24 mouse cellular contexts compared by ENCODE assay signal in the genomic region with DNA sequence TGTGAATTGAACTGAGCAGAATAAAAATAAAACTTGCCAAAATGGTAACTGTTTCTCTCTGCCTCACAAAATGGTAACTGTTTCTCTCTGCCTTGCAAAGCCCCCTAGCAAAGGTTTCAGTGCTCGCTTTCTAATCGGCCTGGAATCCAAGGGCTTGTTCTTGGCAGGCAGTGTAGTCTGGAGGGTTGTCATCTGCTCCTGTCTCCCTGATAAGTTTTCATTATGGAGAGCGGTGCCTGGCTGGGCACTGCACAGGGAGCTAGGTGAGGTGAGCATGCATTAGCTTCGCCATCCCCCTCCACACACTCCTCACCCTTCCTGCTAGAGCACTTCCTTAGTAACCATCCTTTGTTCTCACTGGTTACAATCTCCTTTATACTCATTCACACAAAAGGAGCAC. TPM values are rescaled to one million over a fixed set of nuclear protein-coding genes. Genes with fewer than 3 reads are reported as not detected.
DNase-seq lines count a peak whose midpoint lies in the region; ATAC-seq and TF ChIP-seq lines count a peak whose summit lies in the region.
"Had no signal": no experiment of that assay in that cellular context is flagged by ENCODE, and none has a peak within 500 bp of the region (broad histone marks: within the 10 kb centered on the region; RNA-seq: fewer than 3 reads in every experiment).

No protein-coding gene starts in this region.

- no peak for TF ChIP-seq CTCF in lung, postnatal 0 days (IDR thresholded peaks at IDR 0.05)

- H3K4me2 ChIP-seq in forebrain, embryonic 15.5 days (replicated peaks): no peak overlapping the region
- H3K4me2 ChIP-seq in forebrain, embryonic 11.5 days (ENCODE audit: low read depth, low read length, severe bottlenecking): no peak overlapping the region
- no peak overlapping the region for H3K4me2 ChIP-seq in hindbrain, embryonic 14.5 days (replicated peaks)
- no peak overlapping the region for H3K4me2 ChIP-seq in hindbrain, embryonic 12.5 days (replicated peaks)
- H3K4me2 ChIP-seq in lung, postnatal 0 days (replicated peaks; ENCODE audit: low read depth, low read length): no peak overlapping the region

- no peak overlapping the region for H3K4me3 ChIP-seq in forebrain, embryonic 15.5 days
- no peak overlapping the region for H3K4me3 ChIP-seq in forebrain, embryonic 11.5 days (ENCODE audit: low read depth, low read length)
- H3K4me3 ChIP-seq in hindbrain, embryonic 14.5 days (replicated peaks; ENCODE audit: low read length): no peak overlapping the region
- no peak overlapping the region for H3K4me3 ChIP-seq in hindbrain, embryonic 12.5 days
- no peak overlapping the region for H3K4me3 ChIP-seq in lung, postnatal 0 days (ENCODE audit: low read depth, low read length)
- H3K4me3 ChIP-seq: embryonic facial prominence, embryonic 10.5 days; heart, adult 2 months; hindbrain, embryonic 10.5 days; limb, embryonic 10.5 days had no signal

- no peak overlapping the region; the same call in 1 of the 2 replicates for H3K9ac ChIP-seq in forebrain, embryonic 15.5 days (replicated peaks)
- H3K9ac ChIP-seq in forebrain, embryonic 11.5 days (ENCODE audit: low read length): no peak overlapping the region
- H3K9ac ChIP-seq in hindbrain, embryonic 14.5 days: no peak overlapping the region
- no peak overlapping the region for H3K9ac ChIP-seq in hindbrain, embryonic 12.5 days
- H3K9ac ChIP-seq in lung, postnatal 0 days (replicated peaks; ENCODE audit: low read depth): no peak overlapping the region
- H3K9ac ChIP-seq: liver, postnatal 0 days had no signal

- peak; percentile 72; the same call in 1 of the 2 replicates for ATAC-seq in forebrain, embryonic 15.5 days (replicated peaks)
- no peak for ATAC-seq in forebrain, embryonic 11.5 days (replicated peaks; ENCODE audit: low FRiP score)
- ATAC-seq in hindbrain, embryonic 14.5 days (ENCODE audit: low FRiP score): peak; percentile 45; the same call in 1 of the 2 replicates
- no peak for ATAC-seq in hindbrain, embryonic 12.5 days (ENCODE audit: low FRiP score)
- ATAC-seq in lung, postnatal 0 days: peak; percentile 39; the same call in 1 of the 2 replicates
- ATAC-seq: intestine, embryonic 16.5 days; liver, postnatal 0 days; midbrain, embryonic 16.5 days had no signal

- DNase-seq in forebrain, embryonic 11.5 days (ENCODE audit: low spot score): no peak
- no peak for DNase-seq in hindbrain, embryonic 14.5 days (ENCODE audit: low spot score)
- DNase-seq in lung, postnatal 0 days (ENCODE audit: low spot score): no peak
- no peak for DNase-seq in lung, postnatal 14 days
- DNase-seq in gastrocnemius, adult 8-10 months (ENCODE audit: low spot score in 2 of 2): no peak
- DNase-seq: adrenal gland, postnatal 25 days; B cell, adult 2 months; cerebellum, adult 11-12 months; gastrocnemius, postnatal 10 days; heart, adult 2 months; kidney, postnatal 36 days; liver, postnatal 0 days; right cerebral cortex, postnatal 14 days; thymus, adult 2 months had no signal

- no peaks in the 10 kb centered on the region for H3K9me3 ChIP-seq in forebrain, embryonic 15.5 days
- no peaks in the 10 kb centered on the region for H3K9me3 ChIP-seq in forebrain, embryonic 11.5 days (ENCODE audit: control insufficient read depth, low read length)
- no peaks in the 10 kb centered on the region for H3K9me3 ChIP-seq in hindbrain, embryonic 14.5 days (ENCODE audit: control insufficient read depth, low read length)
- H3K9me3 ChIP-seq in hindbrain, embryonic 12.5 days (replicated peaks): no peaks in the 10 kb centered on the region
- no peaks in the 10 kb centered on the region for H3K9me3 ChIP-seq in lung, postnatal 0 days (ENCODE audit: low read length)
- H3K9me3 ChIP-seq: embryonic facial prominence, embryonic 10.5 days; hindbrain, embryonic 10.5 days; limb, embryonic 10.5 days had no signal

- TF ChIP-seq EP300 in lung, postnatal 0 days (IDR thresholded peaks at IDR 0.05): no peak

- H3K27ac ChIP-seq in forebrain, embryonic 15.5 days (replicated peaks): no peak overlapping the region
- no peak overlapping the region for H3K27ac ChIP-seq in forebrain, embryonic 11.5 days (ENCODE audit: low read depth, low read length)
- H3K27ac ChIP-seq in hindbrain, embryonic 14.5 days: no peak overlapping the region
- H3K27ac ChIP-seq in hindbrain, embryonic 12.5 days: no peak overlapping the region
- no peak overlapping the region for H3K27ac ChIP-seq in lung, postnatal 0 days (ENCODE audit: low read length)
- H3K27ac ChIP-seq: embryonic facial prominence, embryonic 10.5 days; heart, adult 2 months; hindbrain, embryonic 10.5 days; limb, embryonic 10.5 days had no signal

- peaks cover 10% of the 10 kb centered on the region; the same call in 1 of the 2 replicates for H3K4me1 ChIP-seq in forebrain, embryonic 15.5 days
- H3K4me1 ChIP-seq in forebrain, embryonic 11.5 days (replicated peaks; ENCODE audit: control insufficient read depth, insufficient read depth, low read length): no peaks in the 10 kb centered on the region
- no peaks in the 10 kb centered on the region for H3K4me1 ChIP-seq in hindbrain, embryonic 14.5 days (replicated peaks; ENCODE audit: control insufficient read depth, insufficient read depth, low read length)
- no peaks in the 10 kb centered on the region for H3K4me1 ChIP-seq in hindbrain, embryonic 12.5 days
- H3K4me1 ChIP-seq in lung, postnatal 0 days (ENCODE audit: insufficient read depth, low read depth, low read length): no peaks in the 10 kb centered on the region
- H3K4me1 ChIP-seq: hindbrain, embryonic 10.5 days; limb, embryonic 10.5 days had no signal

- 39% methylated on average over 4 of the region's 4 CpGs for whole genome bisulfite sequencing in forebrain, embryonic 15.5 days
- 65% methylated on average over 4 of the region's 4 CpGs for WGBS in forebrain, embryonic 11.5 days
- WGBS in hindbrain, embryonic 14.5 days: 60% methylated on average over 4 of the region's 4 CpGs
- WGBS in hindbrain, embryonic 12.5 days: 74% methylated on average over 4 of the region's 4 CpGs
- 46% methylated on average over 4 of the region's 4 CpGs for WGBS in lung, postnatal 0 days

- no peaks in the 10 kb centered on the region for H3K27me3 ChIP-seq in forebrain, embryonic 15.5 days
- H3K27me3 ChIP-seq in forebrain, embryonic 11.5 days (ENCODE audit: control insufficient read depth, insufficient read depth, low read length): no peaks in the 10 kb centered on the region
- no peaks in the 10 kb centered on the region for H3K27me3 ChIP-seq in hindbrain, embryonic 14.5 days (ENCODE audit: control insufficient read depth, insufficient read depth, low read length)
- H3K27me3 ChIP-seq in hindbrain, embryonic 12.5 days: no peaks in the 10 kb centered on the region
- H3K27me3 ChIP-seq in lung, postnatal 0 days (replicated peaks; ENCODE audit: insufficient read depth, low read length): no peaks in the 10 kb centered on the region

- H3K36me3 ChIP-seq in forebrain, embryonic 15.5 days: no peaks in the 10 kb centered on the region
- H3K36me3 ChIP-seq in forebrain, embryonic 11.5 days (ENCODE audit: control insufficient read depth, insufficient read depth, low read length): no peaks in the 10 kb centered on the region
- H3K36me3 ChIP-seq in hindbrain, embryonic 14.5 days (replicated peaks; ENCODE audit: control insufficient read depth, insufficient read depth): no peaks in the 10 kb centered on the region
- H3K36me3 ChIP-seq in hindbrain, embryonic 12.5 days: no peaks in the 10 kb centered on the region
- no peaks in the 10 kb centered on the region for H3K36me3 ChIP-seq in lung, postnatal 0 days (ENCODE audit: insufficient read depth, low read length)
- H3K36me3 ChIP-seq: embryonic facial prominence, embryonic 10.5 days; hindbrain, embryonic 10.5 days; limb, embryonic 10.5 days had no signal

RNA-seq across cellular contexts. Expression of a gene that starts 54.5 kb away (rescaled TPM):
- polyA plus RNA-seq in forebrain, embryonic 15.5 days (2015; fragmentation: Nextera tagmentation; extraction: Ambion mirVana): 25.8 and 26.9 TPM in 2 replicates
- 18.2 and 20.3 TPM in 2 replicates for polyA plus RNA-seq in forebrain, embryonic 11.5 days (2014; fragmentation: Nextera tagmentation; extraction: Ambion mirVana)
- polyA plus RNA-seq in hindbrain, embryonic 14.5 days (2014; fragmentation: Nextera tagmentation; extraction: Ambion mirVana): 24.6 and 27.8 TPM in 2 replicates
- polyA plus RNA-seq in hindbrain, embryonic 12.5 days (2016; fragmentation: Nextera tagmentation; extraction: Ambion mirVana): 16.5 and 18.9 TPM in 2 replicates
- polyA plus RNA-seq in lung, postnatal 0 days (2015; fragmentation: Nextera tagmentation; extraction: Ambion mirVana): 3.8 and 5.7 TPM in 2 replicates
- 1 to 10 TPM; 2.9 to 4.4 (median 4.0) TPM for total RNA-seq in gastrocnemius, adult 8-10 months (2022)

RNA-seq across cellular contexts. Expression of a gene that starts 54.9 kb away (rescaled TPM):
- polyA plus RNA-seq in forebrain, embryonic 15.5 days (2015; fragmentation: Nextera tagmentation; extraction: Ambion mirVana): 2.4 and 4.7 TPM in 2 replicates
- polyA plus RNA-seq in forebrain, embryonic 11.5 days (2014; fragmentation: Nextera tagmentation; extraction: Ambion mirVana): 1.2 and 1.4 TPM in 2 replicates
- 5.3 and 7.9 TPM in 2 replicates for polyA plus RNA-seq in hindbrain, embryonic 14.5 days (2014; fragmentation: Nextera tagmentation; extraction: Ambion mirVana)
- polyA plus RNA-seq in hindbrain, embryonic 12.5 days (2016; fragmentation: Nextera tagmentation; extraction: Ambion mirVana): 3.9 and 5.0 TPM in 2 replicates
- 10.2 and 12.5 TPM in 2 replicates for polyA plus RNA-seq in lung, postnatal 0 days (2015; fragmentation: Nextera tagmentation; extraction: Ambion mirVana)
- total RNA-seq in gastrocnemius, adult 8-10 months (2022): under 1 TPM in 2 of 4 experiments, not detected in 2; 0.25 to 0.56 TPM
- total RNA-seq: liver, adult 2 months; megakaryocyte, adult 5-6 weeks had no signal
- polyA plus RNA-seq: limb, embryonic 10.5 days; liver, adult 2 months; spleen, adult 2 months; thymus, adult 2 months had no signal

Comparison
In these comparisons a context has a peak if more than half of its experiments do, and no peak if none do; other contexts are left out.
1. ATAC-seq: peak in forebrain, embryonic 15.5 days (single experiment), hindbrain, embryonic 14.5 days (single experiment) and lung, postnatal 0 days (single experiment); none in forebrain, embryonic 11.5 days (single experiment) and hindbrain, embryonic 12.5 days (single experiment).